Mouse (Mus musculus) lung, adult 2 months (tissue): ENCODE results near the gene Frem3. TPM values are rescaled to one million over a fixed set of nuclear protein-coding genes. Genes with fewer than 3 reads are reported as not detected.
"Not testable (repeated sequence)": the region's sequence is repeated elsewhere in the genome, so short reads cannot be mapped to it uniquely, and the experiment has no call there.

Experiments
- DNase-seq: peaks from one replicate; pipeline ENCODE4 v3.0.0; 2022
- H3K4me1 ChIP-seq: fragments of 200-500 bp; 2 replicates; pipeline ENCODE4 v1.6.1; 2011; ENCODE audit warnings: low read length; ENCODE audit not compliant: control insufficient read depth, insufficient read depth
- H3K4me3 ChIP-seq: fragments of 200-500 bp; replicated peaks from 2 replicates; pipeline ENCODE3; 2011; ENCODE audit warnings: low read depth, mild to moderate bottlenecking, control low read depth, low read length; ENCODE audit errors: extremely low read depth
- CTCF ChIP-seq: fragments of 200-500 bp; IDR thresholded peaks from 2 replicates; pipeline ENCODE4 v1.5.1; 2011; ENCODE audit warnings: mild to moderate bottlenecking, low read length, control low read depth; ENCODE audit not compliant: insufficient read depth
- POLR2A ChIP-seq: fragments of 200-500 bp; IDR thresholded peaks from 2 replicates; pipeline ENCODE4 v1.6.1; 2011; ENCODE audit warnings: low read depth, mild to moderate bottlenecking, control low read depth, low read length, borderline replicate concordance; ENCODE audit errors: extremely low read depth
- WGBS: fragments of 180-500 bp; shearing (Covaris S2); methylation state at CpG from one replicate; pipeline ENCODE4 v1.1.7; 2018; 5-methylcytosine and 5-hydroxymethylcytosine counted together
- polyA plus RNA-seq: library from polyadenylated mRNA; depleted of rRNA; stranded (reverse); fragments of >200 nt; gene quantifications from 2 replicates; pipeline ENCODE4 v1.2.3, GENCODE M21; 2012; rRNA removed

Gene Frem3
- polyA plus RNA-seq, 1 experiment, result not detected

- DNase-seq, result peak; percentile 45
- TF ChIP-seq CTCF, result peak; percentile 72
- no peak for TF ChIP-seq POLR2A
- H3K4me1 ChIP-seq, result no peaks in the 10 kb centered on the region
- 33% methylated on average over 4 of the region's 4 CpGs for WGBS
- H3K4me3 ChIP-seq, result no peak overlapping the region
Measured at GRCm38 (mm10) chr8:80688141-80688540, 77.3 kb downstream of the Frem3 start.

GRCm38 (mm10) chr8:80710670-80711400 lies 100.0 kb downstream of the Frem3 start:
- no peak for TF ChIP-seq POLR2A
- no peak for TF ChIP-seq CTCF
- DNase-seq, result no peak
- no peak overlapping the region for H3K4me3 ChIP-seq
- WGBS, result 71% methylated on average over 4 of the region's 4 CpGs
- H3K4me1 ChIP-seq, result no peaks in the 10 kb centered on the region

DNA sequence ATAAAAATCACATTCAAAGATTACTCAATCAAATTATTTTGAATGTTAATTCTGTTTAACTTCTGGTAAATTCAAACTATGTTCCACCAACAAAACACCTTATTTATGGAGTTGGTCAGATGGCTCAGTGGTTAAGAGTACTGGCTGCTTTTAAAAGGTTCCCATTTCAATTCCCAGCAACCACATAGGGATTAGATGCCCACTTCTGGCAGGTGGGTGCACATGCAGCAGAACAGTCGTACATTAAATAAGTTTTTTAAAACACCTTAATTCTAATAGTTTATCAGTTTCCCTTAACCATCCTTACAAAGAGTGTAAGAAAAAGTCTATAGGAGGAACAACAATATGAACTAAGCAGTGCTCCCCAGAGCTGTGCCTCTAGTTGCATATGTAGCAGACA lies 103.6 kb downstream of the Frem3 start:
- 91% methylated on average over 1 of the region's 1 CpGs for WGBS
- DNase-seq, result no peak
- H3K4me3 ChIP-seq, result no peak overlapping the region
- H3K4me1 ChIP-seq, result no peaks in the 10 kb centered on the region
- TF ChIP-seq CTCF (no peak), POLR2A (no peak)

DNA sequence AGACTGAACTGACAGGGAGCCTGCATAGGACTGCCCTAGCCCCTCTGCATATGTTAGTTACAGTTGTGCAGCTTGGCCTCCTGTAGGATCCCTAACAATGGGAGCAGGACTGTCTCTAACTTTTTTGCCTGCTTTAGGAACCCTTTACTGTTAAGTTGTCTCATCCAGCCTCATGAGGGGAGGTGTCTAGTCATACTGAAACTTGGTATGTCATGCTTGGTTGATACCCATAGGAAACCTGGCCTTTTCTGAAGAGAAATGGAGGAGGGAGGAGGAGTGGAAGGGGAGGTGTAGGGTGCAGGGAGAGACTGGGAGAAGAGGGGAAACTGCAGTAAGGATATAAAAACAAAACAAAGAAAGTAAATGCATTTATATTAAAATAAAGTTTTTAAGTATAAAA lies 121.4 kb downstream of the Frem3 start:
- Histone ChIP-seq H3K4me1 (no peaks in the 10 kb centered on the region; the same call in none of the 2 replicates), H3K4me3 (no peak overlapping the region)
- TF ChIP-seq CTCF, result no peak
- TF ChIP-seq POLR2A, result no peak
- no peak for DNase-seq

DNA sequence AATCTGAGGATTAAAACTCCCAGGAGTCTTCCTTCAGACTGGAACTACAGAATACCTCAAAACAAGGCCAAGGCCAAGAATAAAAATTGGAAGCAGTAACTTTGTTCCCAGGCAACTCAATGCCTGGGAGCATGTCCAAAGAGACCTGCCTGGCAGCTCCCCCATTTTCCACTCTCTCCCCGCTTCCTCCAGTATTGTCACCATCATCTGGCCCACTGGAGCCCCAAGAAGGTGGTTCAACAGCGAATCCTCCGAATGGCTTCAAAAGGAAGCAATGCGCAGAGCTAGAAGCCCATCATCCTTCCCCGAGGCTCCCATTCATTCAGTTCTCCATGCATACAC lies 127.1 kb downstream of the Frem3 start:
- Histone ChIP-seq H3K4me1 (peaks cover 7% of the 10 kb centered on the region), H3K4me3 (peak overlapping the region; percentile 91)
- under 1% methylated on average over 5 of the region's 5 CpGs for WGBS
- DNase-seq, result no peak
- TF ChIP-seq CTCF, result no peak
- no peak for TF ChIP-seq POLR2A

DNA sequence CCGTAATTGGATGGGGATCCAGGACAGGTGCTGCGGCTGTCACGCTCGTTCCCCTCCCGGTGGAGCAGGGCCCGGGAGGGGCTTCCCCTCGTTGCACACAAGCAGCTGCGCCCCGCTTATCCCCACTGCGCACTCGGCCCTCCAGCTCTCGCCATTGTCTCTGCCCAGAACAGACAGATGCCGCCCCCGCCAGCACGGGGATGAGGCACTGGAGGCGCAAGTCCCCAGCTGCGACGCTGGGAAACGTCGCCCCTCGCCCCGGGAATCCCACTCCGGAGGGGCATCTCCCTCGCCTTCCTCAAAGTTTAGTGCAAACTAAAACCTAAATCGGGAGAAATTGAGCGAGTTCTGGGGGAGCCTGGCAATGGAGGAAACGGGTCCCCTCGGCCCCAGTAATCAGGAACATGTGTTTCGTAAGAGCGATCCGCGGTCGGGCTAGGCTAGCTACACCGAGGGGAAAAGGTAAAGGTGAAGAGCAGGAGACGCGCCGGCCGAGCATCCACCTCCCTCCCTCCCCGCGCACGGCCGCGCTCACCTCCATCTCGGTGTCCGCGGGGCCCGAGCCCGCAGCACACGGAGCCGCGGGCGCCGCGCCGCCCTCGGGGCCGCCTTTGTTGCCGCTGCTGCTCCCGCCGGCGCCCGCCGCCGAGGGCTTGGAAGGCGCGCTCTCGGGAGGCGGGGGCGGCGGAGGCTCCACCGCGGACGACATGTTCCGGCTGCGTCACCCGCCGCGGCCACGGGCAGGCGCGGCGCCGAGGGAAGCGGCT lies 127.7 kb downstream of the Frem3 start:
- H3K4me1 ChIP-seq, result peaks cover 7% of the 10 kb centered on the region
- H3K4me3 ChIP-seq, result peak overlapping the region; percentile 91
- TF ChIP-seq POLR2A, result no peak
- TF ChIP-seq CTCF, result no peak
- under 1% methylated on average over 83 of the region's 84 CpGs for WGBS
- peak; percentile 36 for DNase-seq

DNA sequence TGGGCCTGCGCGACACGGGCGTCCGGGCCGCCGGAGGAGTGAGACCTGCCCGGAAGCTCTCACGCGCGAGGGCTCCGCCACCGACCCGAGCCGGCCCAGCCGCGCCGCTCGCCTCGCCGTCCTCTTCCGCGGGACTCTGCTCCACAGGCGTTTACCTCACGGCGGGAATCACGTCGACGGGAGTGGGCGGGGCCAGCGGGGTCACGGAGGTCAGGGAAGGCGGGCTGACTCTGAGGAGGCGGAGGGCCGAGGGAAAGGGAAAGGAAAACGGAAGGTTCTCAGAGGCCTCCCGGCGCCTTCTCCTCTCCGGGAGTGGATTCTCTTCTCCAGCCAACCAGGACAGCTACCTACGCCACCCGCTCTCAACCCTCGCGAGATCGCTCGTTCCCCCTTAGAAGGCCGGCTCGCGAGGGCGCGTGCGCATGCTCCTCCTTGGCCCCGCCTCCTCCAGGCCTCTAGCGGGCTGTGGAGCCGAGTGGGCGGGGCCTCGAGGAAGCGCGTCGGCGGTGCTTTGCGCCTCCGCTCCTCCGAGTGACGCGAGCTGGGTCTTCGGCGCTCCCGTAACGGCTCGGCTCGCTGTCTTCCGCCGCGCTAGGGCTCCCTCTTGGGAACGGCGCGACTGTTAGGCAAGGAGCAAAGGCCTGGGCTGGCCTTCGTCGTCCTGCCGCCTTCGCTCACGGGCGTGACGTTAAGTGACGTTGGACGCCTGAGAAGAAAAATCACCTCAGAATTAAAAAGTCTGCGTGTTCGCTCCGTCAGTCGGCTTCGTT lies 128.5 kb downstream of the Frem3 start, which contains the start of gene Smarca5:
Gene Smarca5 (minus strand): TSS at position 343 of the 770 bp plus-strand sequence.
- 1% methylated on average over 80 of the region's 91 CpGs for WGBS
- DNase-seq, result peak; percentile 98
- not testable (repeated sequence) for H3K4me1 ChIP-seq
- peak; percentile 73; the same call in 1 of the 2 replicates for TF ChIP-seq POLR2A
- H3K4me3 ChIP-seq, result peak within 1 kb of the TSS; percentile 91

GRCm38 (mm10) chr8:80739932-80740331 lies 129.1 kb downstream of the Frem3 start:
- 10% methylated on average over 14 of the region's 14 CpGs for WGBS
- no peak for DNase-seq
- Histone ChIP-seq H3K4me3 (peak overlapping the region; percentile 63), H3K4me1 (peaks cover 7% of the 10 kb centered on the region)
- no peak for TF ChIP-seq POLR2A
- TF ChIP-seq CTCF, result no peak

Other genes starting within 250 kb of the Frem3 start
- 0.13 and 0.46 TPM in 2 replicates for gene Gypa, start 117.3 kb upstream of the Frem3 start, polyA plus RNA-seq
- 6.5 and 8.9 TPM in 2 replicates for gene Smarca5, start 128.4 kb downstream of the Frem3 start, polyA plus RNA-seq